Mouse (Mus musculus) NIH3T3 (cell line): ENCODE measurements around the gene 4931406C07Rik.

Experiments used
- DNase-seq: peaks from one replicate; pipeline ENCODE4 v3.0.0-alpha.2; 2012; ENCODE audit warnings: low read depth

The 4931406C07Rik gene

DNA sequence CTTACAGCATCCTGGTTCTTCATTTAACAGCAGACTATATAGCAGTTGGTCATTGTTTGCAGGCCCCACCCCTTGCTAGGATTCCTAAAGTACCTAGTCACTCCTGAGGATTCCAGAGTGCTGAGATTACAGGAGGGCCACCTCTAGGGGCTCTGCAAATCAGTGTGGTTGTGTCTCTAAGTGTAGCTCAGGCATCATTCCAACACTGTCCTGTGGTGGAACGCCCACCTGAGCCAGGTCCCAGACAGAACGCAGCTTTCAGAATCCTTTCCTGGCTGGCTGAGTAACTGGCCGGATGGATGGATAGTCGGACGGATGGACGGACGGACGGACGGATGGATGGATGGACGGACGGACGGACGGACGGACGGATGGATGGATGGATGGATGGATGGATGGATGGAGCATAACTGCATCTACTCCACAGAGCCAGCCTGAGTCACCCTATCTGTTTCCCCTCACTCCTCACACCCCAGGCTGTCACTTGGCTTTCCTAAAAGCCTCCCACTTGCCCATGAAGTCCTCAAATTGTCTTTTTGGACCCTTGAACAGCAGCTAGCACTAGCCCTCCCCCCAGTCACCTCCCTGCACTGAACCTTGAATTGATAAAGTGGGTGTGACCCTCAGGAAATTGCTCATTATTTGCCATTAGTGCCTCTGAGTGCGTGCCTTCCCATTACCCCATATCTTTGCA is 67.8 kb downstream of the 4931406C07Rik start:
- peak; percentile 60 for DNase-seq

DNA sequence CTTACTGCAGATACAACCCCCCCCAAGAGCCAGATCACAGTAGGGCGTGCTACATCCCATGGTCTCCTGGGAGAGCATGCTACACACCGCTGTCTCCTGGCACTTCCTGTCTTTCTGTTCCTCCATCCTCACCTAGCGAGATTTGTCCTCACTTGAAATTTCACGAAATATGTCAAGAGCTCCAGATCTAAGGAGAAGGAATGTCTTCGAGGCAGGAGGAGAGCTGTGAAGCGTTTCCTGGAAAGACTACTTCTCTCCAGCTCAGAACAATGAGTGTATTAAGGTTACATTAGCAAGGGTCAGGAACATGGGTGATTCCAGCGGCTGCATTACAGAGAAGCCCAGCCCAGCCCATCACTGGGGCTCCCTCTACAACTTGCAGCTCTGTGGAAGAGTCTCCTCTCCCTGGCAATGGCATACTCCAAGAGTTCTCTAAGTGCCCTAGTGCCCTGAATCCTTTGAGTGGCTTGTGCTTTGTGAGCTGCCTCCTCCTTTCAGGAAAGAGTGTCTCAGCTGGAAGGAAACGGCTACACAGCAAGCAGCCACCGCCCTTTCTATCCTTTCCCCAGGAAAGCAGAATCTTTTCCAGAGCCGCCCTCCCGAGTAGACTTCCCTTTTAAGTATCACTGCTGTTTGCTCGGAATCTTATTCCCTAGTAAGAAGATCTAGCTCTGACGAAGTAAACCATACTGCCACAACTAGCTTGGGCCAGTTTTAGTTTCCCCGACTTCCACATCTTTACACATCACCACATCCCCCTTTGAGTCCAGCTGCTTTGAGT is 68.5 kb downstream of the 4931406C07Rik start:
- DNase-seq: no peak

DNA sequence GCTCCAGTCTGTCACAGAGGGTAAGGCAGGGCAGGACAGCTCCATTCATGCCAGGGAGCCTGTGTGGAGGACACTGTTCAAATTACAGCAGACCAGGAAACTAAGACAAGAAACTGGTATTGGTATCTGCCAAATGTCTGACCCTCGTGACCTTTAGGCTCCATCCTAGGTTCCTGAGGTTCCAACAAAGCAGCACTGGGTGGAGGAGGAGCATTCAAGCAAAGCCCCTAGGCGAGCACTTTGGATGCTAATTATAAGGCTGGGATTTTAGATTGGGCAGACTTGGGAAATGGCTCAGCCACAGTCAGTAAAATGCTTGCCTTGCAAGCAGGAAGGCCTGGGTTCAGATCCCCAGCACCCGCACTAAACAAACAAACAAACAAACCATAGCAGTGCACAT is 70.3 kb downstream of the 4931406C07Rik start:
- DNase-seq: no peak

DNA sequence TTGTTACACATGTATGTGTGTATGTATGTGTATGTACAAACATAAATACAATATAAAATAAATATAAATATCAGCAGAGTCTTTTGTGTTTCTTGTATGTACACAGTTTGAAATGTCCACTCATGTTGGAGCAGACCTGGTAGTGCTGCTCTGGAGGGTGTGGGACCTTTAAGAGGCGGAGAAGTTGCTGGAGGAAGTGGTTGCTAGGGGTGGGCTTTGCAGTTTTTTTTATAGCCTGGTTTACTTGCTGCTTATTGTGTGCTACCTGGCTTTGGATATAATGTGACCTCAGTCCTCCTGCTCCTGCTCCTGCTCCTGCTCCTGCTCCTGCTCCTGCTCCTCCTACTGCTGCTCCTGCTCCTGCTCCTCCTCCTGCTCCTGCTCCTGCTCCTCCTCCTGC is 72.6 kb downstream of the 4931406C07Rik start:
- DNase-seq: no peak
